Mouse (Mus musculus): ENCODE data around the gene Ralgapa1. TPM values are rescaled to one million over a fixed set of nuclear protein-coding genes. Genes with fewer than 3 reads are reported as not detected.

The Ralgapa1 gene
- total and polyA plus RNA-seq, 3 experiments: 14.1 to 111 (median 29.7) TPM

DNA sequence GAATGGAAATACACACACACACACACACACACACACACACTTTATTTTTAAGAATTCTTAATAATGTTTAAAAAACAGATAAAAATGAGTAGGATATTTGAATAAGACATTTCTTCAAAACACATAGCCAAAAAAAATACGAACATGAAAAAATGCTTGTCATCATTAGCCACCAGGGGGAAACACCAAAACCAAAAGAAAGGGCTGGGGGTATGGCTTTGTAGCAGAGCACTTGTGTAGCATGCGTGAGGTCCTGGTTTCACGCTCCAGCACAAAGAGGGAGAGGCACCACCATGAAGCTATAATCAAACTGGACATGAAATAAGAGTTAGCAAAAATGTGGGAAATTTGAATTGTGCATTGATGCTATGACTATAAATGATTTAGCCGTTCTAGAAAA is 19.8 kb downstream of the Ralgapa1 start:
- Histone ChIP-seq H3K4me3 (ENCODE audit: control insufficient read depth in 1 of 2, insufficient read depth in 1 of 2, low read depth in 2 of 2, low read length in 2 of 2) (no peak overlapping the region), H3K4me1 (ENCODE audit: control insufficient read depth in 1 of 2, insufficient read depth in 2 of 2, low read length in 2 of 2) (no peaks in the 10 kb centered on the region), H3K27me3 (ENCODE audit: control insufficient read depth in 1 of 2, insufficient read depth in 2 of 2, low read length in 2 of 2) (no peaks in the 10 kb centered on the region), H3K9ac (ENCODE audit: control insufficient read depth, low read depth, low read length, poor library complexity, severe bottlenecking) (no peak overlapping the region), H3K79me2 (ENCODE audit: control insufficient read depth, insufficient read depth, low read length, poor library complexity) (peaks cover 12% of the 10 kb centered on the region), H3K36me3 (ENCODE audit: control insufficient read depth in 1 of 2, insufficient read depth in 2 of 2, low read length in 2 of 2) (no peaks in the 10 kb centered on the region; a peak in 1 of 4 replicates), H3K27ac (ENCODE audit: control insufficient read depth, low read depth, low read length) (no peak overlapping the region), H3K9me3 (replicated peaks; ENCODE audit: insufficient read depth, low read length) (no peaks in the 10 kb centered on the region)
- TF ChIP-seq TBP (IDR thresholded peaks at IDR 0.05; ENCODE audit: low read depth, low read length) (no peak), CTCF (IDR thresholded peaks at IDR 0.05 in 2 of 3, conservative IDR thresholded peaks at IDR 0.05 in 1 of 3; ENCODE audit: control insufficient read depth in 1 of 3, insufficient read depth in 1 of 3, low read depth in 2 of 3, low read length in 3 of 3, poor library complexity in 1 of 3, severe bottlenecking in 1 of 3) (peak in 1 of 3 experiments; percentile 14; a peak in 1 of 6 replicates)
- DNase-seq (ENCODE audit: low read depth, low spot score): no peak

DNA sequence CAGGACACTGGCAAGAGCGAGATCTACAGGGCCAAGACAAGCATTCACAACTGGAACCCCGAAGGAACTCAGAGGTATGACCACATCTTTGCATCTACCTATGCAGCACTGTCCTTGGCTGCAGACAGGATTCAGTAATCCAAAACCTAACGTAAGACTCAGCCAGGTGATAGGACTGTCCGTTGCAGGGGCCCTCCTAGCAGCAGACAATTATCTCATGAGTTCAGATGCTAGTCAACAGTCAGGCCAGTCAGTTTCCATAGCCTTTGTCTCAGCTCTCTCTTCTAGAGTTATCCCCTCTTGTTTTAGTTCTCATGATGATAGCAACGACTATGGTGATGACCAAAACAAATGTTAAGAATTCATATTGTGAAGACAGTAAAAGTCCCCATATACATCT is 20.8 kb downstream of the Ralgapa1 start:
- no peaks in the 10 kb centered on the region; a peak in 1 of 4 replicates for H3K36me3 ChIP-seq (ENCODE audit: control insufficient read depth in 1 of 2, insufficient read depth in 2 of 2, low read length in 2 of 2)
- H3K9me3 ChIP-seq (replicated peaks; ENCODE audit: insufficient read depth, low read length): no peaks in the 10 kb centered on the region
- no peaks in the 10 kb centered on the region for H3K4me1 ChIP-seq (ENCODE audit: control insufficient read depth in 1 of 2, insufficient read depth in 2 of 2, low read length in 2 of 2)
- no peak for TF ChIP-seq KAT2A (conservative IDR thresholded peaks at IDR 0.05; ENCODE audit: low read depth, low read length)
- TF ChIP-seq NELFE (IDR thresholded peaks at IDR 0.05; ENCODE audit: low read depth, low read length): no peak
- TF ChIP-seq ZMIZ1 (IDR thresholded peaks at IDR 0.05; ENCODE audit: low read depth, low read length): no peak
- TF ChIP-seq EP300 (IDR thresholded peaks at IDR 0.05; ENCODE audit: low read depth in 1 of 2, low read length in 2 of 2): no peak
- no peak overlapping the region for H3K27ac ChIP-seq (ENCODE audit: control insufficient read depth, low read depth, low read length)
- H3K27me3 ChIP-seq (ENCODE audit: control insufficient read depth in 1 of 2, insufficient read depth in 2 of 2, low read length in 2 of 2): no peaks in the 10 kb centered on the region
- no peak overlapping the region for H3K4me3 ChIP-seq (ENCODE audit: control insufficient read depth in 1 of 2, insufficient read depth in 1 of 2, low read depth in 2 of 2, low read length in 2 of 2)
- DNase-seq (ENCODE audit: low read depth, low spot score): no peak
- H3K79me2 ChIP-seq (ENCODE audit: control insufficient read depth, insufficient read depth, low read length, poor library complexity): peaks cover 13% of the 10 kb centered on the region
- H3K9ac ChIP-seq (ENCODE audit: control insufficient read depth, low read depth, low read length, poor library complexity, severe bottlenecking): no peak overlapping the region

GRCm38 (mm10) chr12:55798745-55799144 is 22.2 kb downstream of the Ralgapa1 start:
- Histone ChIP-seq H3K36me3 (ENCODE audit: control insufficient read depth in 1 of 2, insufficient read depth in 2 of 2, low read length in 2 of 2) (no peaks in the 10 kb centered on the region; a peak in 1 of 4 replicates), H3K9ac (ENCODE audit: control insufficient read depth, low read depth, low read length, poor library complexity, severe bottlenecking) (no peak overlapping the region), H3K27me3 (ENCODE audit: control insufficient read depth in 1 of 2, insufficient read depth in 2 of 2, low read length in 2 of 2) (no peaks in the 10 kb centered on the region), H3K9me3 (replicated peaks; ENCODE audit: insufficient read depth, low read length) (no peaks in the 10 kb centered on the region), H3K4me3 (ENCODE audit: control insufficient read depth in 1 of 2, insufficient read depth in 1 of 2, low read depth in 2 of 2, low read length in 2 of 2) (no peak overlapping the region), H3K27ac (ENCODE audit: control insufficient read depth, low read depth, low read length) (no peak overlapping the region), H3K4me1 (ENCODE audit: control insufficient read depth in 1 of 2, insufficient read depth in 2 of 2, low read length in 2 of 2) (no peaks in the 10 kb centered on the region), H3K79me2 (ENCODE audit: control insufficient read depth, insufficient read depth, low read length, poor library complexity) (peaks cover 13% of the 10 kb centered on the region)
- DNase-seq (ENCODE audit: low read depth, low spot score): no peak
- TF ChIP-seq MEF2A (IDR thresholded peaks at IDR 0.05; ENCODE audit: extremely low read depth, insufficient replicate concordance, low read depth, low read length, poor library complexity, severe bottlenecking): no peak
- TF ChIP-seq TAL1 (IDR thresholded peaks at IDR 0.05; ENCODE audit: low read length): no peak
- no peak for TF ChIP-seq MYC (IDR thresholded peaks at IDR 0.05; ENCODE audit: low read depth, low read length)
- TF ChIP-seq SIN3A (IDR thresholded peaks at IDR 0.05; ENCODE audit: low read length): no peak
- TF ChIP-seq RCOR1 (IDR thresholded peaks at IDR 0.05; ENCODE audit: low read depth, low read length): no peak
- no peak for TF ChIP-seq POLR2A (IDR thresholded peaks at IDR 0.05; ENCODE audit: control insufficient read depth in 1 of 2, insufficient read depth in 1 of 2, low read depth in 1 of 2, low read length in 2 of 2, poor library complexity in 1 of 2)
- no peak for TF ChIP-seq ZKSCAN1 (IDR thresholded peaks at IDR 0.05; ENCODE audit: low read depth, low read length)
- no peak for TF ChIP-seq RAD21 (IDR thresholded peaks at IDR 0.05; ENCODE audit: low read depth, low read length)
- TF ChIP-seq CTCF (IDR thresholded peaks at IDR 0.05 in 2 of 3, conservative IDR thresholded peaks at IDR 0.05 in 1 of 3; ENCODE audit: control insufficient read depth in 1 of 3, insufficient read depth in 1 of 3, low read depth in 2 of 3, low read length in 3 of 3, poor library complexity in 1 of 3, severe bottlenecking in 1 of 3): no peak
- no peak for TF ChIP-seq ZNF384 (IDR thresholded peaks at IDR 0.05; ENCODE audit: low read depth, low read length)
- TF ChIP-seq MAX (IDR thresholded peaks at IDR 0.05; ENCODE audit: low read length): no peak
- TF ChIP-seq ELF1 (IDR thresholded peaks at IDR 0.05; ENCODE audit: low read depth, low read length): no peak
